Mouse (Mus musculus) hindbrain, postnatal 0 days (tissue): ENCODE measurements around the gene Fgf14. TPM values are rescaled to one million over a fixed set of nuclear protein-coding genes. Genes with fewer than 3 reads are reported as not detected.

Experiments used
- ATAC-seq: fragments of 200-750 bp; cut with Nextera tagmentation; 2 replicates; pipeline ENCODE4 v1.8.0; 2017; ENCODE audit warnings: mild to moderate bottlenecking, moderate TSS enrichment, moderate library complexity
- DNase-seq: peaks from one replicate; pipeline ENCODE4 v3.0.0-alpha.2; 2015; ENCODE audit warnings: low spot score
- H3K27ac ChIP-seq: fragments of 300-500 bp; sonication (generic); 2 replicates; pipeline ENCODE4 v1.5.1; 2014; ENCODE audit warnings: mild to moderate bottlenecking
- H3K27me3 ChIP-seq: fragments of 300-500 bp; sonication (generic); 2 replicates; pipeline ENCODE4 v1.6.1; 2014; ENCODE audit warnings: low read length, mixed read lengths; ENCODE audit not compliant: insufficient read depth
- H3K36me3 ChIP-seq: fragments of 300-500 bp; sonication (generic); 2 replicates; pipeline ENCODE4 v1.6.1; 2014; ENCODE audit warnings: low read length, mixed read lengths; ENCODE audit not compliant: insufficient read depth
- H3K4me1 ChIP-seq: fragments of 300-500 bp; sonication (generic); 2 replicates; pipeline ENCODE4 v1.6.1; 2014; ENCODE audit warnings: antibody characterized with exemption, low read length, mixed read lengths; ENCODE audit not compliant: insufficient read depth
- H3K4me2 ChIP-seq: fragments of 300-500 bp; sonication (generic); 2 replicates; pipeline ENCODE4 v1.6.1; 2014; ENCODE audit warnings: low read depth, mild to moderate bottlenecking, low read length, moderate library complexity, mixed read lengths
- H3K4me3 ChIP-seq: fragments of 300-500 bp; sonication (generic); 2 replicates; pipeline ENCODE4 v1.5.1; 2014; ENCODE audit warnings: low read length
- H3K9ac ChIP-seq: fragments of 300-500 bp; sonication (generic); replicated peaks from 2 replicates; pipeline ENCODE4 v1.6.1; 2014; ENCODE audit warnings: mild to moderate bottlenecking, low read length, moderate library complexity, mixed read lengths
- H3K9me3 ChIP-seq: fragments of 300-500 bp; sonication (generic); 2 replicates; pipeline ENCODE4 v1.6.1; 2016; ENCODE audit warnings: low read length, mixed read lengths
- CTCF ChIP-seq: IDR thresholded peaks from 2 replicates; pipeline ENCODE4 v1.5.1; 2016; ENCODE audit warnings: antibody characterized with exemption, control low read depth, low read depth
- WGBS: fragments of 180-500 bp; shearing (Covaris S2); extraction: QIAGEN DNeasy Blood & Tissue Kit; methylation state at CpG from one replicate; pipeline ENCODE4 v1.1.7; 2014; 5-methylcytosine and 5-hydroxymethylcytosine counted together
- polyA plus RNA-seq: library from polyadenylated mRNA; unstranded; fragments of >200 nt; fragmentation: Nextera tagmentation; extraction: Ambion mirVana; gene quantifications from 2 replicates; pipeline ENCODE4 v1.2.1, GENCODE M21; 2015
- total RNA-seq: library from RNA; depleted of rRNA; stranded (reverse); fragments of >200 nt; gene quantifications from 2 replicates; pipeline ENCODE4 v1.2.3, GENCODE M21; 2014

Gene Fgf14
- total and polyA plus RNA-seq, 2 experiments from 2014 or later, result 32.5 to 41.0 TPM

DNA sequence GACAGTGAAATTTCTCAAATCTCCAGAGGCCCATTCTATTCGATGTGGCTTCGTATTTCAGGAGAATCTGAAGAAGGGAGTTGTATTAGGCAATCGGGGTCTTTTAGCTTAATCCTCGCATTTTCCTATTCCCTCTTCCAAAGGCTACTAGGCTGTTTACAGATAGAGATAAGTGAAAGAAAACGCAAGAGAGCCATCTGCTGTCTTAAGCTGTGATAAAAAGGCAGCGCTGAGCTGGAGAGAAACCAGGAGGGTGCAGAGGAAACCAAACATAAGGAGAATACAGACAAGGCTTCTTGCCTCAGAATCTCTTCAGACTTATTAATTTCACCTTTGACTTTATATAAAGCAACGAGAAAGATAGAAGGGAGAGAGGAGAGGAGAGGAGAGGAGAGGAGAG is 481.1 kb downstream of the Fgf14 start:
- H3K36me3 ChIP-seq, result no peaks in the 10 kb centered on the region
- ATAC-seq (no peak), DNase-seq (peak; percentile 83)
- peak; percentile 58 for TF ChIP-seq CTCF
- peak overlapping the region; percentile 24 for H3K4me3 ChIP-seq
- H3K9me3 ChIP-seq, result no peaks in the 10 kb centered on the region
- H3K9ac ChIP-seq, result no peak overlapping the region
- H3K4me1 ChIP-seq, result no peaks in the 10 kb centered on the region
- H3K4me2 ChIP-seq, result peak overlapping the region; percentile 50
- WGBS, result 7% methylated on average over 7 of the region's 7 CpGs
- no peaks in the 10 kb centered on the region for H3K27me3 ChIP-seq
- peak overlapping the region; percentile 20; the same call in 1 of the 2 replicates for H3K27ac ChIP-seq

- peak overlapping the region; percentile 50 for H3K4me2 ChIP-seq
- H3K4me1 ChIP-seq, result no peaks in the 10 kb centered on the region
- H3K36me3 ChIP-seq, result no peaks in the 10 kb centered on the region
- peak overlapping the region; percentile 24 for H3K4me3 ChIP-seq
- H3K9ac ChIP-seq, result 0 out of 2 replicates have a peak overlapping the region, but pooled peaks have one; percentile 24
- H3K27ac ChIP-seq, result 0 out of 2 replicates have a peak overlapping the region, but pooled peaks have one; percentile 20
- ATAC-seq (no peak), DNase-seq (no peak)
- H3K27me3 ChIP-seq, result no peaks in the 10 kb centered on the region
- 27% methylated on average over 10 of the region's 10 CpGs for WGBS
- H3K9me3 ChIP-seq, result no peaks in the 10 kb centered on the region
- no peak for TF ChIP-seq CTCF
Measured at GRCm38 (mm10) chr14:124195331-124195730, 481.6 kb downstream of the Fgf14 start.

DNA sequence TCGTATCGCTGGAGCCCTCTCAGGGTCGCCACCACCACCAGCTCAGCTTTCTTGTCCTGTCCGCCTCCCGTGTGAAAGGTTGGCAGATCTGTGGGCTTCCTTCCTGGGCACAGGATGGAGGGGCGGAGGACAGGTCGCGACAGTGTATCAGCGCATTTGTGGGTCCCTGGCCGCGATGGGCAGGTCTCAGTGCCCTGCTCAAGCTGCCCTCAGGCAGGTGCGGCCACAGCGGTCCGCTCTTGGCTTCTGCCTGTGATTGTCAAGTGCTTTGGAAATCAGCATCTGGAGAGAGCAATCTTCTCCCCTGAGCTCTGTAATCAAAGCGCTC is 484.1 kb downstream of the Fgf14 start:
- Histone ChIP-seq H3K36me3 (no peaks in the 10 kb centered on the region), H3K4me1 (no peaks in the 10 kb centered on the region), H3K9ac (peak overlapping the region; percentile 71), H3K4me3 (peak overlapping the region; percentile 63), H3K27ac (peak overlapping the region; percentile 75), H3K4me2 (peak overlapping the region; percentile 89), H3K9me3 (no peaks in the 10 kb centered on the region), H3K27me3 (no peaks in the 10 kb centered on the region)
- 6% methylated on average over 15 of the region's 15 CpGs for WGBS
- ATAC-seq, result peak; percentile 65; the same call in 1 of the 2 replicates
- TF ChIP-seq CTCF, result no peak
- DNase-seq, result peak; percentile 49

- peak; percentile 68 for TF ChIP-seq CTCF
Measured at GRCm38 (mm10) chr14:124191913-124192814, 484.8 kb downstream of the Fgf14 start.

GRCm38 (mm10) chr14:124180265-124180664 is 496.7 kb downstream of the Fgf14 start:
- H3K4me3 ChIP-seq, result no peak overlapping the region
- H3K9ac ChIP-seq, result no peak overlapping the region
- H3K4me2 ChIP-seq, result no peak overlapping the region
- no peaks in the 10 kb centered on the region for H3K36me3 ChIP-seq
- no peak for TF ChIP-seq CTCF
- ATAC-seq, result no peak
- no peaks in the 10 kb centered on the region for H3K27me3 ChIP-seq
- H3K9me3 ChIP-seq, result no peaks in the 10 kb centered on the region
- no peak for DNase-seq
- H3K27ac ChIP-seq, result no peak overlapping the region
- H3K4me1 ChIP-seq, result no peaks in the 10 kb centered on the region
- 91% methylated on average over 1 of the region's 1 CpGs for WGBS

More at GRCm38 (mm10) chr14:124191913-124192814, 484.8 kb downstream of the Fgf14 start:
- Histone ChIP-seq H3K4me2 (peak overlapping the region; percentile 89), H3K36me3 (no peaks in the 10 kb centered on the region), H3K4me1 (no peaks in the 10 kb centered on the region), H3K9ac (peak overlapping the region; percentile 71), H3K27me3 (no peaks in the 10 kb centered on the region), H3K27ac (peak overlapping the region; percentile 75), H3K4me3 (peak overlapping the region; percentile 63), H3K9me3 (no peaks in the 10 kb centered on the region)
- ATAC-seq (peak; percentile 88), DNase-seq (peak; percentile 79)
- WGBS, result under 1% methylated on average over 41 of the region's 42 CpGs

- H3K27ac ChIP-seq, result no peak overlapping the region
- ATAC-seq (no peak), DNase-seq (no peak)
- TF ChIP-seq CTCF, result no peak
- no peaks in the 10 kb centered on the region for H3K4me1 ChIP-seq
- no peaks in the 10 kb centered on the region for H3K27me3 ChIP-seq
- no peaks in the 10 kb centered on the region for H3K9me3 ChIP-seq
- 91% methylated on average over 1 of the region's 1 CpGs for WGBS
- no peak overlapping the region for H3K4me3 ChIP-seq
- no peak overlapping the region for H3K4me2 ChIP-seq
- H3K36me3 ChIP-seq, result no peaks in the 10 kb centered on the region
- no peak overlapping the region for H3K9ac ChIP-seq
Measured at GRCm38 (mm10) chr14:124174111-124174510, 502.8 kb downstream of the Fgf14 start.
